Mouse (Mus musculus): ENCODE results near the gene Mapk1ip1l.

Mapk1ip1l gene

DNA sequence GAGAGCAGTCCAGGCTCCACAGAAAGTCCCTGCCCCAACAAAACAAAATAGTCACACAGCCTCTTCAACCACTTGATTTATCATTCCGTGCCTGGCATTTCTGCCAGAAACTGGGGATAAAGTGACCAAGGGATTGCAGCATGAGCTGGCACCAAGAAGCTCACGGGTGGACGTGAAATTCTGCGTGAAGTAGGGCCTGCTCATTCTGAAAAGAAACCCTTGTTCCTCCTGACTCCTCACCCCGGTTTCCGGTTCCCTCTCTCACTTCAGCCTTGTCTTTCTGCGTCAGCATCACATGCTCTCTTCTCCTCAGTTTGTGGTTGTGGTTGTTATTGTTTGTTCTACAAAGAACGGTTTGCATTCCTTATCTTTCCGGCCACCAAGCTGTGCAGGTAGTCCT is 63.8 kb downstream of the Mapk1ip1l start:
- no peak for DNase-seq

DNA sequence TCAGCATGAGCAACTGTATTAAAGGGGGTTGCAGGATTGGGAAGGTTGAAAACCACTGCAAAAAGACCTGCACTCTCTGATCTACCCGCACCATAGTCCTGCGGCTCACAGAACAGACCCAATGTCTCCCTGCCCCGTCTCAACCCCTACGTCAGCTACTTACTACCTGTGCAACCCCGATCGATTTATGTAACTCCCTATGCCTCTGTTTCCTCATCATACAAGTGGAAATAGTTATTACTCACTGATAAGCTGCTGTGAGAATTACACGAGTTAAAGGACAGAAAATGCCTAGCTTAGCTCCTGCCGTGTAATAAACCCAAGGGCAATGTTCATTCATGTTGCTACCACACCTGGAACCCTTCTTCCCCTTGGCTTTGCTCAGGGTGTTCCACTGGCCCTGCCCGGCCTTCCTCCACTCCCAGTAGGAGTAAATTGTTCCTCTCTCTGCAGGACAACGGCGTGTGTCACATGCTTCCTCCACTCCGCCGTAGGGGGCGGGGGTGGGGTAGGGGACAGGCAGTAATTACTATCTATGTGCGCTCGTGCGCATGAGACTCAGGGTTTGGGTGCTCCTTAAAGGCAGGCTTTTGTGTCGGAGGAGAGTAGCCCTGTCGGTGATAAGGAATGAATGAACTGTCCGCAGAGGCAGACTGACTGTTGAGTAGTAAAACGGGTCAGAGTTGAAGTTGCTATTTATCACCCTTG is 66.8 kb downstream of the Mapk1ip1l start:
- peak; percentile 94 for DNase-seq

DNA sequence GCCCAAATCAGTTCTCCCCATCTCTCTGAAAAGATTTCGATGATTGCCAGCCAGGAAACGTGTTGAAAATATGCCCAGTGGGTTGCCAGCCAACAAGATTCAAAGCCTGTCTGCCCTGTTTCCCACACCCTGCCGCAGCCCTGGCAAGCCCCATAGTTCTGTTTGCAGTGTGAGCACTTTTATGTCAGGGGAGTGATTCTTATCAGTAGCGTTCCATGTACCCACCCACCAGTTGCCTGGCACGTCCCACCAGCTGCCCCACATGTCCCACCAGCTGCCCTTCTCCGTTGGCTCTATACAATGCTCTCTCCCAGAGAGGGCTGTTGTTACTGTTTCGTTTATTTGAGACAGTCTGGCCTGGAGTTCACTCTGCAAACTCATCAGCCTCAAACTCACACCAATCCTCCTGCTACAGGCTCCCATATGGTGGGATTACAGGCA is 68.8 kb downstream of the Mapk1ip1l start:
- no peak for DNase-seq

DNA sequence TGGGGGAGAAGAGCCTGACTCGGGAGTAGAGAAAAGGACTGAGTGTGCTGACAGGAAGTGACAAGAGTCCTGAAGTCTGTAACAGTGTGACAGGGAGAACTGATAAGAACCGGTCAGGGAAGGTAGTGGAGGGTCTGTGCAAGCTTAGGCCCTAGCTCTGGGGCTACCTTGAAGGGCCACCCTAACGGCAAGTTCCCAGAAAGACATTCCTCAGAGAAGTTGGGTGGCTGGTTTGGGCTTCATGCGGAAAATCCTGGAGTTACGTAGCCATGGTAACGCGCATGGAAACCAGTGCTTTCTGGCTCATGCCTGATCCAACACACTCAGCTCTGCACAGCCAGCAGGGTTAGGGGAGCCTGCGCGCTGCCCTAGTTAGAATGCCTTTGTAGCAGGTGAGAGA is 69.4 kb downstream of the Mapk1ip1l start, which contains the start of gene Lgals3:
Lgals3 (plus strand) TSS at position 291 of the 400 bp plus-strand sequence.
- peak; percentile 88 for DNase-seq

DNA sequence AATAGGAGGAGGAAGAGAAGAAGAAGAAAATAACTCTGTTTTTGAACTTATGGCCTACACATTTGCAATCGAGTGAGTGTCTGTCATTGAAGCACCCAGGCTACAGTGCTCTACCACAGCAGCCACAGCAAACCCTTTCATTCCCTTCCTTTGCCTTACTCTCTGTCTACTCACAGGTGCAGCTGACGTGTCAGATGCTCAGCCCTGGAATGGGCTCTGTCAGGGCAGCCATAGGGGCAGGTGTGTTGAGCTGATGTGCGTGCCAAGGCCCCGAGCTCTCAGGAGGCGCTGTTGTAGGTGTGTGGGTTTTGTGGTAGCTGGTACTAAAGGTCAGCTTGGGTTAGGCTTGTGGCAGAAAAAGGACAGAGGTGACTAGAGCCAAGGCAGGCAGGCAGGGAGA is 71.7 kb downstream of the Mapk1ip1l start:
- DNase-seq, result no peak

DNA sequence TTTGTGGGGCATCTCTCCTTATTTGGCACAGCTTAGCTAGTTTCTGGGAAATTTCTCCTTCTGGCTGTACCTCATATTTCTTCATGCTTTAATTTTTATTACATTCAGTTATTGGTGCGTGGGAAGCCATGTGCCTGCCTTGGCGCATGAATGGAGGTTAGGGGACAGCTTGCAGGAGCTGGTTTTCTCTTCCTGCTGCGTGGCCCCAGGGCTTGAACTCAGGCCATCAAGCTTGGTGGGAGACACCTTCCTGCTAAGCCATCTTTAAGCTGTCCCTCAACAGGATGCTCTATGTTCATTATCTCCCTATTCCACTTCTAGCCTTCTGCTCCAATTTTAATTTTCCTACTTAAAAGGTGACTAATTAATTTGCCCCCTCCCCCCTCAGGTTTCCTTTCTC is 72.7 kb downstream of the Mapk1ip1l start:
- DNase-seq, result no peak

DNA sequence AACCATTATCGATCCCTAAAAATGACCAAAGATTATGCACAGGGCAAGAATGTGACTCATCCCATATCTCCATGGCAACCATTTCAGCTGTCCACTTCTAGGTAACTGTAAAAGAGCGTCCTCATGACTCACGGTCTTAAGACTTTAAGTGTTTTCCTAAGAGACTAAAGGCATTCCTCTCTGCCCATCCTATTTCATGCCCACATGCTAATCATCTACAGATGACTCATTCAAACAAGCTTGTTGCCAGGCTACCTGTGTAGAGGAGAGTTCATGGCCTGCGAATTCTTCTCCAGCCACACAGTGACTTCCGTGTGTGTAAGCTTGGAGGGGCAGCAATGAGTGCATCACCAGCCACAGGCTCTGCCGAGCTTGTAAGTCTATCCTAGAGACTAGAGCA is 73.6 kb downstream of the Mapk1ip1l start:
- no peak for DNase-seq

All from heart, adult 11 months (tissue).